ENCODE assay signal across 8 mouse cellular contexts in the genomic region with DNA sequence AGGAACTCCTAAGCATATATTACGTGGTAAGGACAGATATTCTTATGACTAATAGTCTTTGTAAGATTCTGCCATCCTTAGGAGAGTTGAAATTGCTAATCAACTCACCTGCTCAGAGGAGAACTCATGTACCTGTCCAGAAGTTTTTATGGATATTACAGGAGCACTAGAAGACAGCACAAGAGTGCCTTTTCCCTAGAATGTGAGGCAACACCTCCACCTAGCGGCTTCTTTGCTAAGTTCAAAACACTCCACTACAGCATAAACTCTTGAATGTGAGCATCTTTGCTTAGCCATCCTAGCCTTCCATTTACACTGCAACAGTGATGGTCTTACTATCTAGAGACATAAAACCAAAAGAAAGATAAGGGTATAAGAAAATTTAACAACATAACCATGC.
DNase-seq lines count a peak whose midpoint lies in the region; ATAC-seq and TF ChIP-seq lines count a peak whose summit lies in the region.

No protein-coding gene starts in this region.

- no peaks in the 10 kb centered on the region for H3K36me3 ChIP-seq in thymus, adult 2 months (ENCODE audit: control insufficient read depth, insufficient read depth, low read length)
- no peaks in the 10 kb centered on the region for H3K36me3 ChIP-seq in forebrain, embryonic 13.5 days (ENCODE audit: poor library complexity, severe bottlenecking)
- H3K36me3 ChIP-seq in kidney, embryonic 16.5 days (ENCODE audit: insufficient read depth, low read length), result no peaks in the 10 kb centered on the region
- no peaks in the 10 kb centered on the region for H3K36me3 ChIP-seq in limb, embryonic 11.5 days (ENCODE audit: control insufficient read depth, insufficient read depth, low read length)

- no peak overlapping the region for H3K27ac ChIP-seq in thymus, adult 2 months (ENCODE audit: control insufficient read depth, insufficient read depth, low read length)
- no peak overlapping the region for H3K27ac ChIP-seq in forebrain, embryonic 13.5 days
- H3K27ac ChIP-seq in kidney, embryonic 16.5 days (ENCODE audit: low read length), result no peak overlapping the region
- no peak overlapping the region for H3K27ac ChIP-seq in limb, embryonic 11.5 days (replicated peaks; ENCODE audit: low read depth, low read length)

- peak; percentile 91 for ATAC-seq in forebrain, embryonic 13.5 days
- ATAC-seq in kidney, embryonic 16.5 days (ENCODE audit: low FRiP score, low TSS enrichment), result peak; percentile 27; the same call in 1 of the 2 replicates
- no peak for ATAC-seq in limb, embryonic 11.5 days (ENCODE audit: insufficient number of reproducible peaks, low FRiP score, low TSS enrichment, low read depth)

- no peaks in the 10 kb centered on the region for H3K27me3 ChIP-seq in thymus, adult 2 months (ENCODE audit: control insufficient read depth, insufficient read depth, low read length)
- H3K27me3 ChIP-seq in forebrain, embryonic 13.5 days, result no peaks in the 10 kb centered on the region
- no peaks in the 10 kb centered on the region for H3K27me3 ChIP-seq in kidney, embryonic 16.5 days (ENCODE audit: insufficient read depth, low read length)
- H3K27me3 ChIP-seq in limb, embryonic 11.5 days (ENCODE audit: control insufficient read depth, insufficient read depth, low read length), result no peaks in the 10 kb centered on the region

- no peaks in the 10 kb centered on the region for H3K9me3 ChIP-seq in forebrain, embryonic 13.5 days (replicated peaks)
- H3K9me3 ChIP-seq in kidney, embryonic 16.5 days (ENCODE audit: low read length), result no peaks in the 10 kb centered on the region
- no peaks in the 10 kb centered on the region for H3K9me3 ChIP-seq in limb, embryonic 11.5 days (ENCODE audit: control insufficient read depth, low read length)

- no peaks in the 10 kb centered on the region for H3K4me1 ChIP-seq in thymus, adult 2 months (replicated peaks; ENCODE audit: control insufficient read depth, insufficient read depth, low read length)
- H3K4me1 ChIP-seq in forebrain, embryonic 13.5 days, result no peaks in the 10 kb centered on the region
- H3K4me1 ChIP-seq in kidney, embryonic 16.5 days (ENCODE audit: insufficient read depth, low read length), result no peaks in the 10 kb centered on the region
- no peaks in the 10 kb centered on the region for H3K4me1 ChIP-seq in limb, embryonic 11.5 days (ENCODE audit: control insufficient read depth, insufficient read depth, low read length)

- TF ChIP-seq CTCF in thymus, adult 2 months (IDR thresholded peaks at IDR 0.05; ENCODE audit: borderline replicate concordance, control insufficient read depth, extremely low read depth, insufficient read depth, low read length, poor library complexity), result no peak

- 43% methylated on average over 2 of the region's 2 CpGs for WGBS in thymus, adult 2 months
- WGBS in forebrain, embryonic 13.5 days, result 44% methylated on average over 2 of the region's 2 CpGs
- WGBS in kidney, embryonic 16.5 days, result 42% methylated on average over 2 of the region's 2 CpGs
- WGBS in limb, embryonic 11.5 days, result 40% methylated on average over 2 of the region's 2 CpGs

- DNase-seq in thymus, adult 2 months, result peak; percentile 1
- DNase-seq in thymus, adult 18-20 months, result no peak
- DNase-seq in adrenal gland, postnatal 36 days, result peak; percentile 25 to 41
- DNase-seq in limb, embryonic 11.5 days (ENCODE audit: low spot score), result peak; percentile 72
- DNase-seq in retina, postnatal 7 days (ENCODE audit: low read depth, low spot score), result peak; percentile 70
- DNase-seq in spleen, adult 12 weeks (ENCODE audit: low spot score), result no peak

- H3K4me3 ChIP-seq in thymus, adult 2 months (ENCODE audit: control insufficient read depth, insufficient read depth, low read length), result no peak overlapping the region
- H3K4me3 ChIP-seq in forebrain, embryonic 13.5 days, result no peak overlapping the region
- H3K4me3 ChIP-seq in kidney, embryonic 16.5 days (ENCODE audit: low read length), result no peak overlapping the region
- no peak overlapping the region for H3K4me3 ChIP-seq in limb, embryonic 11.5 days (ENCODE audit: low read depth, low read length)

- H3K9ac ChIP-seq in forebrain, embryonic 13.5 days, result no peak overlapping the region
- H3K9ac ChIP-seq in kidney, embryonic 16.5 days (replicated peaks; ENCODE audit: low read length), result no peak overlapping the region
- H3K9ac ChIP-seq in limb, embryonic 11.5 days (ENCODE audit: low read length), result no peak overlapping the region

- TF ChIP-seq POLR2A in thymus, adult 2 months (IDR thresholded peaks at IDR 0.05; ENCODE audit: control insufficient read depth, extremely low read depth, insufficient read depth, low read length, poor library complexity), result no peak

- no peak overlapping the region for H3K4me2 ChIP-seq in forebrain, embryonic 13.5 days
- H3K4me2 ChIP-seq in kidney, embryonic 16.5 days (replicated peaks; ENCODE audit: low read depth, low read length), result no peak overlapping the region
- H3K4me2 ChIP-seq in limb, embryonic 11.5 days (ENCODE audit: low read depth, severe bottlenecking), result no peak overlapping the region

Comparison
In these comparisons a context has a peak if more than half of its experiments do, and no peak if none do; other contexts are left out.
1. DNase-seq: peak in thymus, adult 2 months (single experiment), adrenal gland, postnatal 36 days (2 of 2), limb, embryonic 11.5 days (single experiment) and retina, postnatal 7 days (single experiment); none in thymus, adult 18-20 months (0 of 2) and spleen, adult 12 weeks (single experiment).